Mouse (Mus musculus) cerebellum, adult 9-11 months (tissue): ENCODE data around the gene Ntng2.
A peak's percentile ranks its signal among the peaks of the same experiment; 100 is the strongest.

Source experiments
- DNase-seq: peaks from one replicate; pipeline ENCODE4 v3.0.0; 2022

Gene Ntng2

GRCm38 (mm10) chr2:29252599-29253204 is at the start of gene Ntng2:
Ntng2 (minus strand) TSS chr2:29253005.
- DNase-seq: peak; percentile 51

DNA sequence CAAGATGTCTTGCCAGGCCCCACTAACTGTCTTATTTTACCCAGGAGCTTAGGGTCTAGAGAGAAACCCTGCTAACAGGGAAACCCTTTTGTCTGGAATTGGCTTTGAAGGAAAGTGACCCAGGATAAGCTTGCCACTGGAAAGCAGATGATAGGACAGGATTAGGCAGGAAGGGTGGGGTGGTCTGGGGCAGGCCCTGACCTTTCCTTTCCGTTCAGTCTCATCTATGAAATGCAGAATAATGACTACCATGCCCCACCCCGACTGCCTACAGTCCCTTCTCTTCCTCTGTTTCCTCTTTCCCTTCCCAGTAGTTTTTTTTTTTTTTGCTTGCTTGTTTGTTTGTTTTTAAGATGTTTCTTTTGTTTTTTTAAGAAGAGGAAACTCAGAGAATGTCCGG is 42.8 kb upstream of the Ntng2 start:
- no peak for DNase-seq

- no peak for DNase-seq
These were observed 34.8 kb upstream of the Ntng2 start for GRCm38 (mm10) chr2:29287651-29288050.

- no peak for DNase-seq
These were observed 24.9 kb upstream of the Ntng2 start for GRCm38 (mm10) chr2:29277703-29278121.

DNA sequence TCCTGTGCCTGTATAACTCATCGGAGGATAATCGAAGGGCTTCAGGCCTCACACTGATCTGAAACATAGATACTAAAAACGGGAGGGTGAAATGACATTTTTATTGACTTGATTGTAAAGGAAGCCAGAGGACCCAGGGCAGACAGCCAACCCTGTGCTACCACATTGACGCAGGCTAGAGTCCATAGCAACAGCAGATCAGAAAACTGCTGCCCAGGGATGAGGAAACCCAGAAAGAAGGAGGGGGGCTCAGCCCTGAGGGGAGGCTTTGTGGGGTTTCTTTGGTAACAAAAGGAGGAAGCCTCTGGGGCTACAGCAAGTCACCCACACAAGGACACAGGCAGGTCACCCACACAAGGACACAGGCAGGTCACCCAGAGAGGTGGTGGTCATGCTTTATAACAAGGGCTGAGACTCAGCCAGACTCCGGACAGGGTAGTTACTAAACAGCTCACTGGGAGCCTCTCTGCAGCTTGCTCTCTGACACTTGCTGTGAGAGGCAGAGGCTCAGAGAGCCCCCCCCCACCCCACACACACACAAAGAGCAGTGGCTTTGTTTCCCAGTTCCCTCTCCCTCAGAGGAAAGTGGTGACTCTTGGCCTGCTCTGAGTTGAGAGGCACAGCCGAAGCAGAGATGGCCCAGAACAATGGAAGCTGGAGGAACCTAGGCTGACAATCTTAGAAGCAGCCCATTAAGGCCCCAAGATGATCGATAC is 19.2 kb upstream of the Ntng2 start:
- DNase-seq: no peak

GRCm38 (mm10) chr2:29271098-29271497 is 18.3 kb upstream of the Ntng2 start:
- DNase-seq: no peak

DNA sequence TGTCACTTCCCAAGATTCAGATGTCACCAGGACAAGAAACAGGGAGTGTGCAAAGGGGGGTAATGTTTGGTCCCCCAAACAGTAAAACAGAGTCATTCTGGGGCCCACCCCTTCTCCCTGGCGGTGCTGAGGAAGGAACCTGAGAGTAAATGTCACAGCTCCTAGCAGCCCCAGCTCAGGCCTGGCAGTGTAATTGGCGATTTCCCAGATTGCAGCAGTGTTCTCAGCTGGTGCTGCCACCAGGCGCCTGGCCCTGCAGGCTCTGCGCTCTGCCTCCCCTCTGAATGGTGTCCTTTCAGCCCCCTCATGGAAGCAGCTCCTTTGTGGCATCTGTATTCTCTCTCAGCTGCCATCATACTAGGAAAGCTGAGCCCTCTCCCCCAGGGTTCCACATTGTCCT is 14.0 kb upstream of the Ntng2 start:
- DNase-seq: peak; percentile 44

- DNase-seq: no peak
These were observed 9.7 kb upstream of the Ntng2 start for GRCm38 (mm10) chr2:29262436-29262915.

DNA sequence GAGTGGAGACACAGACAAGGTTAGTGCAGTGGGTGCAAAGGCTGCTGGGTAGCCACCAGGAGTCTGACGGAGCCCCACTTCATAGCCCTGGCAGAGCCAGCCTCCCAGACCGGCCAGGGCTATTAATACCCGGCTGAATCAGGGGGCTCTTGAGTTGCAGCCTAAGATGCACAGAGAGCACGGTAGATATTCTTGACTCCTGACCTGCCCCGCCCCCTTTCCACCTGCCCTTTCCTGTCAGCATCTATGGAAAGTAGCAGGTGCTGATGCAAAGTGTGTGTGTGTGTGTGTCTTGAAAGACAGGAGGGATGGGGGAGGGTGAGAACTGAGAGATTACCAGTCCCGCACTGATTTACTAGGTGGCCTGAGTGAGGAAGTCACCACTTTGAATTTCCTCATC is 8.3 kb upstream of the Ntng2 start:
- DNase-seq: no peak

GRCm38 (mm10) chr2:29253205-29253865 is 530 bp upstream of the Ntng2 start:
- peak; percentile 50 for DNase-seq

GRCm38 (mm10) chr2:29252059-29252598 is 676 bp downstream of the Ntng2 start:
- DNase-seq: no peak

- DNase-seq: no peak
These were observed 1.4 kb downstream of the Ntng2 start for GRCm38 (mm10) chr2:29251095-29252058.

GRCm38 (mm10) chr2:29250263-29251094 is 2.3 kb downstream of the Ntng2 start:
- peak; percentile 25 for DNase-seq

GRCm38 (mm10) chr2:29249852-29250251 is 3.0 kb downstream of the Ntng2 start:
- DNase-seq: peak; percentile 27

GRCm38 (mm10) chr2:29248551-29248950 is 4.3 kb downstream of the Ntng2 start:
- no peak for DNase-seq

DNA sequence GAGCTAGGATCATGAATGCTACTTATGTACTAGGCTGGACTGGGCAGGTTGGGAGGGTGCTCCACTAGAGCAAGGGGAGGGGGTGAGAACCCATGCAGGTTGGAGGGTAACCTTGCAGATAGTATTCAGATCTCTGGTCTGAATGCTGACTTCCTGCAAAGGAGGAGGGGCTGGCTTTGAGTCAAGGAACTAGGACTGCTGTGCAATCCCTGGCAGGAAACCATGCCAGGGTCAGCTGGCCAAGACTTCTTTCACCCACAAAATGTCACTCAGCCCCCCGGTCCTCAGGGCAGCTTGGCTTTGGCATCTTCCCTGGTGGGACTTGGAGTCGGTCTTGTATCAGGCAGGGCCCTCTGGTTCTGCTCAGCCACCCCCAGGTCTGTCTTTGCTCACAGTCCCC is 5.4 kb downstream of the Ntng2 start:
- no peak for DNase-seq

GRCm38 (mm10) chr2:29246891-29247290 is 5.9 kb downstream of the Ntng2 start:
- DNase-seq: no peak

DNA sequence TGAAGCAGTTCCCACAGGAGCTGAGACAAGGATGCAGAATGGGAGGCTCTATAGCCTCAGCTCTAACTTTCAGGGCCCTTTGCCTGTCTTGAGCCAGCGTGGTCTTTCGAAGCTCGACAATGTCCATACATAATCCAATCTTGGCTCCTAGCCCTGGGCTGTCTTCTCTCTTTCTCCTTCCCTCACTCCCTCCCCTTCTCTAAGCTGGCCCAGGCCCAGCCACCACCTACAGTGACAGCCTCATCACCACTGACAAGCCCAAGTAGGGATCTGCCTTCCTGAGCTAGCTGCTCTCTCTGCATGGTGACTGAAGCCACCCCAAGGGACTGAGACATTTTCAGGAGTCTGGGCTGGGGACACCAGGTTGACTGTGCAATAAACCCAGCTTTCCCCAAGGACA is 6.5 kb downstream of the Ntng2 start:
- DNase-seq: peak; percentile 27

GRCm38 (mm10) chr2:29245341-29245779 is 7.4 kb downstream of the Ntng2 start:
- DNase-seq: peak; percentile 33

- no peak for DNase-seq
These were observed 13.5 kb downstream of the Ntng2 start for GRCm38 (mm10) chr2:29239329-29239728.

DNA sequence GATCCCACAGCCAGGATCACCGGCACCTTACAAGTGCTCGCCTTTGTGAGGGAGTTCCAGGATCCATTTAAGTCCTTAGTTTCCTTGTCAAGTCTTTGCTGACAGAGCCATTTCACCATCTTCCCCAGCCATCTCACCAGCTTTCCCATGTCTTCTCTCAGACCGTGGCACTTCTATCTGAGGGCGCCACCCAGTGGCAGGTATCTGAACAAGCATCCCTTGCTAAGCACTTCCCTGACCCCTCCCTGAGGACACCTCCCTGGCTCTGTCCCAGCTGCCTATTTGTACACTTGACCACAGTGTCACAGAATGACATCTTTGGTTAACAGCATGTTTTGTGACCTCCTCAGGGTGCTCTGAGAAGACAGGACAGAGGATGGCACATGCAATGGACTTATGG is 15.2 kb downstream of the Ntng2 start:
- peak; percentile 90 for DNase-seq
